Mouse (Mus musculus) A20 (cell line): ENCODE data around the gene Cdc42se1.
A peak's percentile ranks its signal among the peaks of the same experiment; 100 is the strongest.

Experiments
- DNase-seq: peaks from one replicate; pipeline ENCODE4 v3.0.0-alpha.2; 2011; ENCODE audit warnings: low read depth, low spot score

Cdc42se1 gene

DNA sequence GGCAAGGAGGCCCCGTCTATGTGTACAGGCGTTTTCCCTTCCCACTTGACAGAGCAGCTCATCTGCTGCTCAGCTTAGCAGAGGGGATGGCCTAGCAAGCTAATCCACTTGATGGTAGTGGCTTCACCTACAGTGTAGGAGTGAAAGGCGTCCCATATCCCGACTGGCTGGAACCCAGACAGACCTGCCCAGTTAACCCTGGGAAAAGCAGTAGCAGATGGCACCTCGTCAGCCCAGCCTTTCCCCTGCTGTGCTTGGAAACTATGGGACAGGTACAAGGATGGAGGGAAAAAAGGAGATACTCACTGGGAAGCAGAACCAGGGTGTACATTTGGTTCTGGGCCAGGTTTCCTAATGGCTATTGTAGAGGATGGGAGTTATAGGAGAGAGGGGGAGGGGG, 21.8 kb downstream of the Cdc42se1 start:
- DNase-seq, result no peak

DNA sequence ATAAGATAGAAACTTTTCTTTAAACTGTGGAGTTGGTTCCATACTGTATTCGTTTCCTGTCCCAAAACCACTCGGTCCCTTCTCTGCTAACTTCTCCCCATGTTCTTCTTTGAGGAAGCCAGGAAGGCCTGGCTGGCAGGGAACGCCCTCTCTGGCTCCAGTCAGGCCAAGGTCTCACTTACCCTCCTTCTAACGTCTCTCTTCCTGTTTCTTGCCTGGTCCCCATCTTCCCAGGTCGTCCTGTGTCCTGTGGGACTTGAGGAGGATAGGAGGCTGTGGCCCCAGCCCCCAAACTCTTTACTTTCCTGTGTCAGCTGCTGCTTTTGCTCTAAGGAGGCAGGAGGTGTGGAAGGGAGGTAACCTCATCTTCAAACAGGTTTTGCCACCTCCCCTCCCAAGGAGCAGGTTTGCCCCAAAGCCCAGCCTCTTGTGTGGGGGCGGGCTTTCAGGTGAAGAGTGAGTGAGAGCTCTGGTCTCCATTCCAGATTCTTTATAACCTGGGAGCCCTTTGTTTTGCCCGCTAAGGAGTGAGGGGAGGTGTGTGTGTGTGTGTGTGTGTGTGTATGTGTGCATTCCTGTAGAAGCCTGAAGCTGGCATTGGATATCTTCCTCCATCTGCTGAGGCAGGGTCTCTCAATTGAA, 22.4 kb downstream of the Cdc42se1 start, which contains the start of gene Bnipl:
Bnipl (minus strand) TSS at position 411 of the 642 bp plus-strand sequence.
- no peak for DNase-seq

DNA sequence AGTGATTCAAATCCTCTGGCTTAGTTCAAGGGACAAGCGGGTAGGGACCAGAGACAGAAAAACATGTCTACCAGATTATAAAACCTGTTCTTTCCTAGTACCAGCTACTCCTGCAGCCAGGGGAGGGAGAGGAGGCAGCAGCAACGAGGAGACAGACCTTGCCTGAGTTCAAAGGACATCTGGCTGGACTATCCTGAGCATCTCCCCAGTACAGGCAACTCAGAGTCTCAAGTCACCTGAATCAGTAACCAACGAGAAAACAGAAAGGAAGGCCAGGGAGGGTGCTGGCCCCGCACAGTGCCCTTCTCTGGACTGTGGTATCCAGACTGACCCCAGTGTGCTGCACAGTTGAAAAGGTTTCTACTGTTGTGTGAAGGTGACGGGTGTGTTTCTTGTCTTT, 28.4 kb downstream of the Cdc42se1 start:
- DNase-seq, result no peak

DNA sequence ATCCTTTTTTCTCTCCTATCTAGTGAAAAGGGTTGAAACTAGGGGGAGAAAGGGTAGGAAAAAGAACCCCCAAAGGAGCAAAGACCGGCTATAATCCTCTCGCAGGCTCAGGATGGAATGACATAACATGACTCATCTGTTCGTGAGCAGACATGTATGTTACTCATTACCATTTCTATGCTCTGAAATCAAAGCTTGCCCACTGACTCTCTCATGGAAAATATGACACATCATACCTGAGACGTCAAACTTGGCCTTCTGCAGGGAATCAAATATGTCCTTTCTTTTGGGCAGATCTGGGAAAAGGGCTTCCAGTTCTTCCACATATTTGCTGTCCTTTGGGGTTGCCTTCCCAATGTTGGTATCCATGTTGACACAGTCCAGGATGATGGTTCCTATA, 33.4 kb downstream of the Cdc42se1 start:
- DNase-seq, result no peak

DNA sequence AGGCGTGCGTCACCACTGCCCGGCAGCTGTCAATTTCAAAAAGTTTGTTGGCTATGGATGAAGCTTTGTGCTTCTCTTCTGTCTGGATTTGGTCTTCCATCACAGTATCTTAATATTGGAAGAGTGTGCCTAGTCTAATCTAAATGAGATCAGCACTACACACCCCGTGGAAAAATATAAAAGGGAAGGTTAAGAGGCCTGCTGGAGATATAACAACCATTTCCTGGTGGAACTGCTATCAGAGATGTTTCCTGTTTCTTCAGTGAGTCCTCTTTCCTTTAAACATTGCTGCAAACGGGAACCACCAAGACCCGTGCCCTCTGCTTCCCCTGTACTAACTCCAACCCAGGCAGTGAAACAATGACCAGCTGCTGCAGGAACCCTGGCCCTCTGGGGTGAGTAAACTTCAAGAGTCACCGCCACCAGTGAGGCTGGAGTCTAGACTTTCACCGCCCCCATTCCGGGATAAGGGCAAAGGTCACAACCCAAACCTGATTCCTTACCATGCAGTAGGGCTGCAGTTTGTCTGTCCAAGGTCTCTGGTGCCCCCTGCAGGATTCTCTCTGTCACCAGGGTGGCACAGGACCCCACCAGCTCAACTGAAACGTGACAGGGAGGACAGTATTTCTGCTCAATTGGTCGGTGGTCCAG, 34.7 kb downstream of the Cdc42se1 start:
- DNase-seq, result peak; percentile 68

DNA sequence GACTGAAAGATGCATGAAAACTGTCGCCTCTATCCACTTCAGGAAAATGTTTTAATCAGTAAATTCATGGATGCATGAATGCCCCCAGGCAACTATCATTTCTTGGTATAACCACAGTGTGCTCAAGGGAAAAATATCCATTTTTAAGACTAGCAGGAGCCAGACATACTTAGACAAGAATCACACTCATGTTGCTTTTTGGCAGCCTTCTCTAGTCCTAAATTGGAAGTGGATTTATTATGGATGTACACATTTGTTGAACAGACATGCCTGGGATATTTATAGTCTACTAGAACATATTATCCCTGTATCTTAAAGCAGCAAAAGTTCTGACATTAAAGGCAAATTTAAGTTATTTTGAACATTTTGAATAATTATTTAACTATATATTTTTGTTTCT, 36.2 kb downstream of the Cdc42se1 start:
- no peak for DNase-seq

DNA sequence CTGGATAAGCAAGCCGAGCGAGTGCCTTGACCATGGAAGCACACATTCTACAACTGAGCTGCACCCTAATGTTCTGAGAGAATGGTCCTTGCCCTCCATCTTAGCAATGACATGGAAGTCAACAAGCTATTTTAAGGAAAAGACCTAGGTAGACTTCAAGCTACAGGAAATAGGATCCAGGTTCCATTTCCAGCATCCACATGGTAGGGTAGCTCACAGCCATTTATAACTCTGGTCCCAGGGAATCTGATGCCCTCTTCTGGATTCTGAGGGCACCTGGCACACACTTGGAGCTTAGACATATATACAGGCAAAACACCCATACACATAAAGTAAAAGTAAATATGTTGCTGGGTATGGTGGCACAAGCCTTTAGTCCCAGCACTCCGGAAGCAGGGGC, 37.5 kb downstream of the Cdc42se1 start:
- DNase-seq, result no peak

DNA sequence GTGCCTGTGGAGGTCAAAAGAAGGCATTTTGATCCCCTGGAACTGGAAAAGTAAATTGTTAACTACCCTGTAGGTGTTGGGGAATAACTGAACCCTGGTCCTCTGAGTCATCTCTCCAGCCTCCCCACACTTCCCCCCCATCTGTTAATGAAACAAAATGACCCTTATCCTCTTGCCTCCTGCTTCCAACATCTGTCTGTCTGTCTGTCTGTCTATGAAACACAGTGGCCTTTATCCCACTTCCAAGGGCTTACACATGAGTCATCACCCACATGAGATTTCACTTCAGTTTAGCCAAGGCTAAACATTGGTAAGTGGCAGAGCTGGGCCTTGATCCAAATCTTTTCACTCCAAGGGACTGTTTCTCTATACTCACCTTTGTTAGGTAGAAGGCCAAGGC, 39.3 kb downstream of the Cdc42se1 start:
- DNase-seq, result no peak

DNA sequence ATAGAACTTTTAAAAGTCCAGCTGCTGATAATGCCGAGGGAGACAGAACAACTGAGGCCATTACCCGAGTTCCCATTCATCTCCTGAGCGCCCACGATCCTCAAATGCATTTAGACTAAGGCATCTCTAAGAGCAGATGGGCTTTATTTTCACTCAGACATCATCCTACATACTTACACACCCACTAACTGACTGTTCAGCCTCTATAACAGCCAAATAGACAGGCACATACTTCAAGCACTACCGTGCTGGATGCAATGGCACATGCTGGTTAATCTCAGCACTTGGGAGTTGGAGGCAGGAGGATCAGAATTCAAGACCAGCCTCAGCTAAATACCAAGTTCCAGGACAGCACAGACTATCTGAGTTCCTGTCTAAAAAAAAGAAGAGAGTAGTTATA, 41.3 kb downstream of the Cdc42se1 start:
- DNase-seq, result no peak

DNA sequence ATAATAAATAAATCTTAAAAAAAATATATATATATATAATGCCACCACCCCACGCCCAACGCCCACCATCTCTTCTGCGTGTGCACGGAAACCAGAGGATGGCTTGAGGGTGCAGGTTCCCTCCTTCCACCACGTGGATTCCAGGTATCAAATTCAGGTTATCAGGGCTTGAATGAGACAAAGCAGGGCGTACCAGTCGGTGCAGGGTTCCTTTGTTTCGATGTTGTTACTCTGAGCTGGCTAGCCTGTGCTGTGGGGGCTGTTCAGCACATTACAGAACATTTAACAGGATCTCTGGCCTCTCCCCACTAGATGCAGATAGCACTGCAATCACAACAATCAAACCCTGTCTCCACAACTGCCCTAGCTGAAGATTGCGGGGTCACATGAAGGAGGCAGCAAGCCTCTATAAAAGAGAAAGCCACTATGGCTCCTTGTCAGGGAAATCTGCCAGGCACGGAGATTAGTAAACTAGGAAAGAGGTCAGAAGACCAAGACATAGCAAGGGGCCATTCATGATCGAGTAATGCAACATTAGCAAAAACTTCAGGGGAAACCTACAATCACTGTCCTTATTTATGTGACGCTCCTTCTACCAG, 42.3 kb downstream of the Cdc42se1 start:
- DNase-seq, result no peak

DNA sequence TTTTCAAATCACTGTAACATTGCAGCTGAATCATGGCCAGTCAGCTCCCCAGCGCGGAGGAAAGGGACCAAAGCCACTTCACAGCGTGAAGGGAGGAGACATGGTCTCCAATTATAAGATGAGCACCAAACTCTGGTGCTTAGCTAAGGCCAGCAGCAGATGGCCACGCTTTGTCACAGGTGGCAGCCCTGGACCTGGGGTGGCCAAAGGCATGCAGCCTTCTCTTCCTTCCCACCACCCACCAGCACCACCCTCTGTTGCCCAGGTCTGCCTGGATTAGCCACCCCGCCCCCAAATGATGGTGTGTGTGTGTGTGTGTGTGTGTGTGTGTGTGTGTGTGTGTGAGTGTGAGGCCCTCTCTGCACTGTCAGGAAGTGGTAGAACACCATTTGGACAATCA, 44.9 kb downstream of the Cdc42se1 start:
- no peak for DNase-seq

DNA sequence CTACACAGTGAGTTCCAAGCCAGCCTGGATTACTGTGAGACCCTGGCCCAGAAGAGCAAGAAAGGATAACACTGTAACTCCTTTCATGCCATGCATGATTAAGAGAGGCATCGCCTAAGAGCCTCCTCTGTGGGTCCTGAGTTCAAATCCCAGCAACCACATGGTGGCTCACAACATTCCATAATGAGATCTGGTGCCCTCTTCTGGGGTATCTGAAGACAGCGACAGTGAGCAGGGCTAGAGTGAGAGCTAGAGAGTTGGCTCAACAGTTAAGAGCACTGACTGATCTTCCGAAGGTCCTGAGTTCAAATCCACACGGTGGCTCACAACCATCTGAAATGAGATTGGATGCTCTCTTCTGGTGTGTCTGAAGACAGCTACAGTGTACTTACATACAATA, 45.9 kb downstream of the Cdc42se1 start:
- DNase-seq, result no peak

DNA sequence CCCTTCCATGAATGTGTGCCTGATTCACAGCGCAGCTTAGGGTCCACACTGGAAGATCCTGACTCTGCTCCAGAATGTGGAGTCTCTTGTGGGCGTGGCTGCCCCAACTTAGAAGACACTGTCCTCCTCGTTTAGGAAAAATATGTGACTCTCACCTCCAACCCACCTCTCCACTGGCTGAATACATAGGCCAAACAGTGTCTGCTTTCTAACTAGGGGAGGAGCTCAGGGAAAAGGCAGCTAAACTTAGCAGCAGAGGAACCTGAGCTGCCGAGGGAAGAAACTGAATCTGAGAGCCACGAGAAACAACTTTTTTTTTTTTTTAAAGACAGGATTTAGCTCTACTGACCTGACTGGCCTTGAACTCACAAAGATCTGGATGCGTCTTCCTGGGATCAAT, 46.6 kb downstream of the Cdc42se1 start:
- DNase-seq, result no peak

DNA sequence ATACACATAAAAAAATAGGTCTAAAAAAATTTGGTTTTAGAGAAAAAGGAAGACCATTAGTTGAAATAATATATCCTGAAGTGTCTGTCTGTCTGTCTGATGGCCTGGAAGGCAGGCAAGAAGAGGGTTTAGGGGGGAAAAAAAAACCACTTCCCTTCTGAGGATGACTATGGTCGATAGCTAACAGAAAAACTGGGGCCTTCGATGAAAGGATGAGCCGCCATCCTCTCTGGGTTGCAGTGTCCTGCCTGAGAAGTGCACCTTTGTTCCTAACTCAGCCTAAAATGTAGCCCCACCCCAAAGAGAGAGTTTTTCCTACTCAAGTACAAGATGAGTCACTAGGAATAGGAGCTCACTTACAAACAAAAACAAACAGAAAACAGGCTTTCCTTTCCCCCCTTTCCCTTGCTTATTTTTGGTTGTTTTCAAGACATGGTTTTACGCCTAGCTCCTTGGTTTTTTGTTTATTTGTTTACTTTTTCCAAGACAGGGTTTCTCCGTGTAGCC, 47.9 kb downstream of the Cdc42se1 start:
- no peak for DNase-seq

DNA sequence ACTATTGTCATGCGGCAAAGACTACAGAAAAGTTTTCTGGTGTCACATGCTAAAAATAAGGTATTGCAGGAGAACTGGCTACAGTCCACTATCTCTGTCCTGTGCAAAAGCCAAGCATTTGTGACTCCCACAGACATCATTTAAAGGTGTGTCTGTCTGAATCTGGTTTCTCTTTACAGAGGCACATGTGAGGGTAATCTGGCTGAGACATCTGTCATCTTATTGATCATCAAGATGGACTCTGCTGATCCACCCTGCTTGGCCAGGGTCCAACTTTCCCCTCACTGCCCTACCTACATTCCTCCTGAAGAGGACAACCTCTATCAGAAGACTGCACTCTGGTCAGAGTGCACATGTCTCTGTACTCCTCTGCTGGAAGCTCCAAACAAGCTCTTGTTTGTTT, 48.6 kb downstream of the Cdc42se1 start:
- no peak for DNase-seq

DNA sequence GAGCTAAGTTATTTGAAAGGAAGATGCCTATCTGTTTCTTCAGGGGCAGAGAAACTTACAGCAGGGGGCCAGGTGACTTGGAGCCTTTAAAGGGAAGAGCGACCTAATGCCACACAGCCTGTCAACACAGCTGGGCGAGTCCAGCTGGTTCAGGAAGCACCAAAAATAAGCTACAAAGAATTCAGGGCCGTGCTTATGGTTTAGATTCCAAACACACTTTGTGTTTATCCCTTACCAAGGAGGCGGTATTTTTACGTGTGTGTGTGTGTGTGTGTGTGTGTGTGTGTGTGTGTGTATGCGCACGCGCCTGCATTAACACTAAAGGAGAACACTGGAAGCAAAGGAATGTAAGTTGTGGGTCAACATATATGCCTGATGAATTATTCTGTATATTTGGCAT, 52.2 kb downstream of the Cdc42se1 start:
- peak; percentile 68 for DNase-seq

DNA sequence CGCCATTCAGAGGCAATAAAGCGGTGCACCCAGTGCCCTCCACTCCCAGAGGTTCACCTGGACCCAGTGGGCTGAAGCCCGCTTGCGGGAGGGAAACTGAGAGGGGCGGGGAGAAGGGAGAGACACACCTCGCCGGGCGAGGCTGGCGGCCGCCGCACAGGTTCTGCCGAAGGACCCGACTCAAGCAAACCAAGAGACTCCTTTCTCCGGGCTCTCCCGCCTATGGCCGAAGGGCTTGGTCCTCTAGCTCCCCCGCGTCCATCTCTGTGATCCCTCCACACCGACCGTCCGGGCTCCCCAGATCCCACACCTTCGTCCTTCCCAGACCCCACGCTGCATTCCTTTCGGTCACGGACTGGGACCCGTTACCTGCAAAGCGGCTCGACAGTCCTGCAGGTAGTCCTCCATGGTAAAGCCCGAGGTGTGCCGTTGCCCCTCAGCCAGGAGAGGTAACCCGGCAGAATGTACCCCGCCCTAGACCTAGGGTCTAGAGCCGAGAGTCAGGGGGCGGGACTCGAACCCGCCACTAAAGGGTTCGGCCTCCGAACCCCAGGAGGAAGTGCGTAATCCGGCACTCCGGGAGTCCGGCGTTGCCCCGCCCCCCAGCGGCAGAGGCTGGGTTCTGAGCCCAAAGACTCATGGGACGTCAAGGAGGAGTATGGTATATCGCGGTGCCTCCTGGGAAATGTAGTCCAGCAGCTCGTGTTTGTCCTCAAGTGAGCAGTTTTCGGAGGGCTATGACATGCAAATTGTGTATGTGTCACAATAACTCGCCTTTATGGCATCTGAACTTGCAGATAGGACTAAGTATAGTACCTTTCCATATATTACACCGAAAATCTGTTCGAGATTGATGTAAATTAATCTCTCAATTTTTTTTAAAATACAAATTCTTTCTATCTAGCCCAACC, 52.9 kb downstream of the Cdc42se1 start, which contains the start of the genes Mindy1 and Prune1:
Mindy1 (plus strand) TSS at position 130 of the 911 bp plus-strand sequence.
Prune1 (minus strand) TSS at position 861 of the 911 bp plus-strand sequence.
- peak; percentile 99 for DNase-seq

DNA sequence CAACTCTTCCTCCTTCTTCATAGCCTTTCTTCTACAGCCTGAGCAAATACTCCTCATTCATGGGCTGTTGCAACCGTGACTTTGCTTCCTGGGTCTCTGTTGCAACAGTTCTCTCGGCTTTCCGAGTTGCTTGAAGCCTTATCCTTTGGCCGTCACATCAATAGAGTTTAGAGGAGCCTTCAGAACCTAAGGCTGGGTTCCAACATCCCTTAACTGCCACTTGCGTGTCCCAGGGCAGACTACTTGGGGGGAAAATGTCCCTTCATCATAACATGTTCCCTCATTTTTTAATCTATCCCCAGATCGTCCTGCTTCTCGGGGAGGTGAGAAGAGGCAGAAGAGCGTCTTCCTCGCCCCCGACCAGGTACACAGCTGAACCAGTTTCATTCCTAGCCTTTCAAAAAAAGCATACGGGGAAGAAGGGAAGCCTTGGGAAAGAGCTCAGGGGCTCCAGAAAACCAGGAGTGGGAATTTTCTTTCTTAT, 53.9 kb downstream of the Cdc42se1 start:
- DNase-seq, result peak; percentile 75

DNA sequence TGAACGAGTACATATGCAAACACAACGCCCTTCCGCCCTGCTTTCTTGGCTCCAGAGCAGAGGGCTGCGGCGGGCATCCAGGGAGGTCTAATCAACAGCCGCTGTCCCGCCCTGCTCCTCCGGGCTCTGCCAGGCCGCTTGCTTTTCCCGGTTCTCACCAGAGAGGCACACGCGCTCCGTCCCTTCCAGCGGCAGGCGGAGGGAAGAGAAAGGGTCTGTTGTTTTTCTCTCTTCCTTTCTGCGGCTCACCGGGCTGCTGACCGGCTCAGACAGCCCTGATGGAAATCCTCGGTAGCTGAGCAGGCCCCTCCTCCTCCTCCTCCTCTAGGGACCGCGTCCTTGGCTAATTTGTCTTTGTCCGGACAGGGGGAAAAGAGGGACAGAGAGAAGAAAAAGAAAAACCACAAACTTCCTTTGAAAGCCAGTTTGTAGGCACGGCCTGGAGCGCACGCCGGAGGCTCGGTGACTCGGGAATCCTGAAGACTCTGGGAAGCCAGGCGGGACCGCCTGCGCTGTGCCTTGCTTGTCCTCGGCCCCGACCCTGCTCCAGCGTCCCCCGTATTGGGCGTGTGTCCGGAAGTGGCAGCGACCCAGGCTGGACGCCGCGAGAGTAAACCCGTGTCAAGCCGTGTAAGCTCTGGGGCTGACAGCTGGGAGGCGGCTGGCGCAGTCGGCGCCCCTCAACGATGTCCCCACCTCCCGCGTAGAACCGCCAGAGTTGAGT, 54.5 kb downstream of the Cdc42se1 start:
- peak; percentile 81 for DNase-seq

DNA sequence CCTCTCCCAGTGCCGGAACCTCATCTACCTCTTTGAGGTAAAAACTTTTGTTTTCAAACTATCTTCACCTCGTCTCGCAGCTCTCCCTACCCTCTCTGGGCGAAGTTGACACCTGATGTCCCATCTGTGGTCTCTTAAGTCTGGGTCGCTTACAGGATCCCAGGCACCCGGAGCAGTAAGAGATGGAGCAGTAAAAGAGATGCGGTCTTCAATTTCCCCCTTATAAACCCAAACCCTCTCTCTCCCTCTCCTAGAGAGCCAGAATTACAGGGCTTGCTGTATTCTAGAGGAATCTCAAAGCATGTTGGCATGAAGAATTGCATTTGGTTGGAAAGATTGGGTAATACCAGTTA, 55.0 kb downstream of the Cdc42se1 start:
- DNase-seq, result no peak

DNA sequence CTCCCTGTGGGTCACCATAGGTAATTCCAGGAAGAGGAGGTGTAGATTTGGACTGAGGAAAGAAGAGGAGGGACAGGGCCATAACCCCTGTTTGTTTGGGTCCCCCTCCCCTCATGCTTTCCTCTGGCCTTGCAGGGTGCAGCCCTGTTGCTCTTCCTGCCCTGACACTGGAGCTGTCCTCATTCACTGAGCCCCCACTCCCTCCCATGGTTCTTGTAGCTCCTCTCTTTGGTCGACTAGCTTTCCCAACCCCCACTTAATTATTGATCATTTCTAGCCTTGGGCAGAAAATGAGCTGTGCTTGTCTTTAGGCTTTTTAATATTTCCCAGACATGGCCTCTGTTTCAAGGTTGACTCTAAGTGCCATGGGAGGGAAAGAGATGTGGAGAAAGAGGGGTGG, 55.5 kb downstream of the Cdc42se1 start:
- no peak for DNase-seq
